Mouse (Mus musculus): ENCODE results near the gene Jade3. TPM values are rescaled to one million over a fixed set of nuclear protein-coding genes. Genes with fewer than 3 reads are reported as not detected.
"Not testable (repeated sequence)": the region's sequence is repeated elsewhere in the genome, so short reads cannot be mapped to it uniquely, and the experiment has no call there.

Gene Jade3
- 9.7 and 10.5 TPM in 2 replicates for total RNA-seq (2015; ENCODE audit: low replicate concordance)
- total RNA-seq (2017; ENCODE audit: low replicate concordance): 6.8 and 12.6 TPM in 2 replicates

DNA sequence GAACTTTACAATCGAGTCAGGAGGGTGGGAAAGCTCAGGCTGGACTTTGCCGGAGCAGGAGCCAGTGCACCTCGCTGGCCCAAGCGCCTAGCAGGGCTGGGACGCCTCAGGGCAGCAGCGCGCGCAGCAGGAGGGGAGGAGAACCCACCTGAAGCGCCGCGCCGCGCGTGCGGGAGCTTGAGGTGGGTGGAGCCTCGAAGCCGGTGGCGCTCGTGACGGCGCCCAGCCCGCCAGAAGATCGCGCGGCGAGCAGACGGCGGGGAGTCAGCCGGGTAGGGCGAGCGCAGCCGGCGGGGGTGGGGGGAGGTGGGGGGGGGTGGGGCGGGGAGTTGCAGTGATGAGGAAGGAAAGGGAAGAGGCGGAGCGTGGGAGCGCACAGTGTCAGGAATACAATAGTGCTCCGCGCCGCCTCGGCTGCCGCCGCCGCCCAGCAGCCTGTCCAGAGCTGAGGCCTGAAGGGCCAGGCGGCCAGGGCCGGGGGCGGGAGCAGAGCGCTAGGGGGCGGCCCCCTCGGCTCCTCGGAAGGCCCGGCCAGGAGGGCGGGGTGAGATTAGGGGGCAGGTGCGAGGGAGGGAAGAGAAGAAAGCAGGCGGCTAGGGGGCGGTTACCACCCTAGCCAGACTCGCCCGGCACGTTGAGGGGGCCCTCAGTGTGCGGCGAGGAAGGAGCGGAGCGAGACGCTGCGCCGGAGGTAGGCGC is at the start of gene Jade3:
Jade3 (plus strand) TSS at position 549 of the 699 bp plus-strand sequence.
- peak; percentile 98 for ATAC-seq (replicated peaks; ENCODE audit: low FRiP score, poor library complexity, severe bottlenecking)

DNA sequence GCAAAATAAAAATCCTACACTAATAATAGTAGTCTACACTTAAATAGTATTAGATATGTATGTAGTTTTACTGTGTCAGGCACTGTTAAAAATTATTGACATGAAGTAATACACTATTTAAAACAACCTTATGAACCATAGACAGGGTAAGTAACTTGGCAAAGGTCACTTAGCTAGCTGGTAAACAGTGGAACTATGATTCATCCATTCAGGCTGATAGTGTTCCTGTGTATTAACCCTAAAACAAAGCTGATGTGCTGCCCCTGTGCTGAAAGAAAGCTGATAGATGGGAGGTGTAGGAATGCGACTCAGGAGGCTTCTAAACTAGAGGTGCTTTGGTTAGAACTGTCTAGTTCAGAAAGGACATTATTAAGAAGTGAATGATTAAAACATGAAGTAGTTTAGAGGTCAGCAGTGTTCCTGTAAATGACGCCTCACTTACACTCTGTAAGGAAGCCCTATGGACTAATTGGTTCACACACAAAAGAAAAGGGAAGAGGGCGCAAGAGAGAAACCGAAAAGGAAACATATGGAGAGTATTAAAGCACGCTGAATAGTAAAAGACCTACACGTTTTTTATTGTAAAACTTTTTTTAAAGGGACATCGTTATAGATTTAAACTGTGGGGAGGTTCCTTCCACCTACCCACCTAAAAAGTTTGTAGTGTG is 46.0 kb upstream of the Jade3 start:
- ATAC-seq (replicated peaks; ENCODE audit: low FRiP score, poor library complexity, severe bottlenecking): no peak

- no peak for ATAC-seq (replicated peaks; ENCODE audit: low FRiP score, poor library complexity, severe bottlenecking)
Observed at GRCm38 (mm10) chrX:20382260-20382659, 43.2 kb upstream of the Jade3 start.

GRCm38 (mm10) chrX:20387006-20387405 is 38.5 kb upstream of the Jade3 start:
- no peak for ATAC-seq (replicated peaks; ENCODE audit: low FRiP score, poor library complexity, severe bottlenecking)

- ATAC-seq (replicated peaks; ENCODE audit: low FRiP score, poor library complexity, severe bottlenecking): not testable (repeated sequence)
Observed at GRCm38 (mm10) chrX:20391964-20392363, 33.5 kb upstream of the Jade3 start.

DNA sequence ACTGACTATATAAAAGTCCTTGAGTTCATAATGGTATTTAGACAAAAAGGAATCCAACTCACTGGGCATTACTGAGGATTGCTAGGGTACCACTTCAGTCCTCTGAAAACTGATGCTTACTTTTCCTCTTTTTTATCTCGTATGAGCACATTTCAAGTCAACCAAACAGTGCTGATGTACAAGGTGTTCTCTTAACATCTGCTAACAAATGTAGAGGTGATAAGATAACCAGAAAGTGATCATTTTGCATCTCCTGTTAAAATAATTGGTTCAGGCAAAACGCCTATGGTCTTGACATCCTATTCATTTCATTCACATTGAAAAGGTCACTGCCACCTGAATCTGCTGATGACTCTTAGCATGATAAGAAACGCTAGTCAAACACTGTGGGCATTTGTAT is 32.5 kb upstream of the Jade3 start:
- no peak for ATAC-seq (replicated peaks; ENCODE audit: low FRiP score, poor library complexity, severe bottlenecking)

DNA sequence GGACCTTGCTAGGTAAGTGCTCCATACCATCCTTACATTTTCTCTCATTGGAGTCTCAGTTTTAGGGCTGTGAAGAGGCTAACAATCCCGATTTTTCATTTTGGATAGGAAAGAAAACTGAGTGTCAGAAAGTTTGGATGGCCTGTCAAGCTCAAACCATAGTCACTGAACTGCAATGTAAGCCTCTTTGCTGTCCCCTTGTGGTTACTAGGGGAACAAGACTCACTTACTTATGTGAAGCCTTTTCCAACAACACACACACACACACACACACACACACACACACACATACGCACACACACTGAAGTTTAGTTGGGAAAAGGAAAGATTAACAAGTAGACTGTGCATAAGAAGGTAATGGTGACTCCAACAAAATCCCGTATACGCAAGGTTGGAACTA is 21.4 kb upstream of the Jade3 start:
- ATAC-seq (replicated peaks; ENCODE audit: low FRiP score, poor library complexity, severe bottlenecking): no peak

- no peak for ATAC-seq (replicated peaks; ENCODE audit: low FRiP score, poor library complexity, severe bottlenecking)
Observed at GRCm38 (mm10) chrX:20406909-20407308, 18.6 kb upstream of the Jade3 start.

DNA sequence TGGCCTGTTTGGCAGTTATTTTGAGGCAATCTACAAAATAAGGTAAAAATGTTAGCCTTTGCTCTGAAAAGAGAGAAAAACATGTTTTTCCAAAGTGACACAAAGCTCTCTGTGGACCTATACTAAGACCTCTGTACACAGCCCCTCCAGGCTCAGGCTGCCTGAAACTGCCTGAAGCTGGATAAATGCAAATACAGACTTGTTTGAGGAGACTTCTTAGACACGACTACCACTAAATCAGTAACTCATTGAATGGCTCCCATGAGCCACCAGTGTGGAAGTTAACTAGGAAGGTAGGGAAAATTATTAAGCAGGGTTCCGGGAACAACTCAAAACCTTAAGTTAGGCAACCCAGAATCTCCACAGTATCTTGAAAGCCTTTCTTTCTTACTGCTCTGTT is 17.8 kb upstream of the Jade3 start:
- no peak for ATAC-seq (replicated peaks; ENCODE audit: low FRiP score, poor library complexity, severe bottlenecking)

DNA sequence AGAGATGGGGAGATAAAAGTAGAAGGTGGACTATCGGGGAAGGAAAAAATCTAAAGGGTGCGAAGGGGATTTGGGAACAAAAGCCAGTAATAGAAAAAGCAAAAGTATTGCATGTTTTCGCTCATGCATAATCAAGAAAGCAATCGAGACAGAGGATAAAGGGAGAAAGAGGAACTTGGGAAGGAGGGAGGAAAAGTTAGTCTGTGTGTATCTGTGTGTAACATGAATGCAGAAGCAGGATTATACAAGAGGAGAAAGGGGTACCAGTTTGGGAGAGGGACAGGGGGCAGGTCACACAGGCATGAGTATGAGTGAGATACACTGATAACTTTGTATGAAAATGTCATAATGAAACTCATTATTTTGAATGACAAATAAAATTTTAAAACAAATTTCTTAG is 14.1 kb upstream of the Jade3 start:
- ATAC-seq (replicated peaks; ENCODE audit: low FRiP score, poor library complexity, severe bottlenecking): no peak

DNA sequence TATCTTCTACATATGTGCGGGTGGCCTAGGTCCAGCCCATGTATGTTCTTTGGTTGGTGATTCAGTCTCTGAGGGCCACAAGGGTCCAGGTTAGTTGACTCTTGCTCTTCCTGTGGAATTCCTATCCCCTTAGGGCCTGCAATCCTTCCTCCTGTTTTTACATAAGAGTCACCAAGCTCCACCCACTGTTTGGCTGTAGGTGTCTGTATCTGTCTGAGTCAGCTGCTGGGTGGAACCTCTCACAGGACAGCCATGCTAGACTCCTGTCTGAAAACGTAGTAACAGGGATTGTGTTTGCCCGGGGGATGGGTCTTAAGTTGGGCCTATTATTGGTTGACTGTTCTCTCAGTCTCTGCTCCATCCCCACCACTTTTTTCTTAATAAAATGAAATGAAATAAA is 13.3 kb upstream of the Jade3 start:
- no peak for ATAC-seq (replicated peaks; ENCODE audit: low FRiP score, poor library complexity, severe bottlenecking)

DNA sequence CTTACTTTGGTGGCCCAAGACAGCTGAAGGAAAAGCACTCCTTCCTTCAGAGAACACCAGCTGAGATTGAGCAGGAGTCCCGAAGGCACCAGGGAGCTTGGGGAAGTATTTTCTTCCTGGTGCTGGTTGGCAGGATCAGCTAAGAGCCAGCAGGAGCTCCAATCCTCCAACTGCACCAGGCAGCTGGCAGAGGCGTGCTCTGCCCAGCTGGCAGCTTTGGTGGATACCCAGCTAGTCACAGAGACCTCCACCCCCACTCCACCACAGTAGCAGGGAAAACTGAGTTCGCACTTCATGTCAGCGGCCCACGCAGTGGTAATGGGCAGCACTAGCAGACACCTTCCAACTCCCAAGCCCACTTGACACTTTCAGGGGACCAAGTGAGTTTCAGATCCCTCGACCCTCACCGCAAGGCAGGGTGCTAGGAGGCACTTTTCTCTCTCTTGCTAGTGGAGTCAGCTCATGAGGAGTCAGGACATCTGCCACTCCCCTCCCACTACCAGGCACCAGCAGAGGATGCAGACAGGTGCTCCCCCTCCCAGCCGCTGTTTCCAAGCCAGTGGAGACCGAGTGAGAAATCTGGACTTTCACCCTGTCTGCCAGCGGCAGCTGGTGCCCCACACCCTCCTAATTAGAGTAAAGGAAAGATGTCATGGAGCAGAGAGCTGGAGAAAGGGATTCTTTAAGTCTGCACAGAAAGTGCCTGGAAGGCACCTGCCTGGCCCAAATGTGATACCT is 10.4 kb upstream of the Jade3 start:
- no peak for ATAC-seq (replicated peaks; ENCODE audit: low FRiP score, poor library complexity, severe bottlenecking)

DNA sequence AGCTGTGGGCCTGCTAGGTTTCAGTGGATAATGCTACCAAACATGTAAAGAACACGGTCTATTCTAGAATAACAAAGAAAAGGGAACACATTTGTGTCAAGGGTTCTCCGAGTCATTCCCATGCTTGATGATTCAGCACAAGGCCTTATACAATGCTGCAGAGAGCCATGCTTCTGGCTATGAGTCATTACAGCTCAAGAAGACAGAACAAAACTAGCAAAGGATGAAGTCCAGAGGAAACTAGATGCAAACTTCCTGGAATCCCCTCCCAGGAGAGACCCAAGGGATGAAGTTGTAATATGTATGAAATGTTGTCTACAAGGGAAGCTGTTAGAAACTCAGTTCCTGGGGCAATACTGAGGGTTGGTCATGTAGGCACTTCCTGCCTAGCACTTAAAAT is 7.0 kb upstream of the Jade3 start:
- no peak for ATAC-seq (replicated peaks; ENCODE audit: low FRiP score, poor library complexity, severe bottlenecking)

- ATAC-seq (replicated peaks; ENCODE audit: low FRiP score, poor library complexity, severe bottlenecking): no peak
Observed at GRCm38 (mm10) chrX:20419536-20419935, 6.0 kb upstream of the Jade3 start.

- ATAC-seq (replicated peaks; ENCODE audit: low FRiP score, poor library complexity, severe bottlenecking): peak; percentile 64
Observed at GRCm38 (mm10) chrX:20425839-20426449, 456 bp downstream of the Jade3 start.

DNA sequence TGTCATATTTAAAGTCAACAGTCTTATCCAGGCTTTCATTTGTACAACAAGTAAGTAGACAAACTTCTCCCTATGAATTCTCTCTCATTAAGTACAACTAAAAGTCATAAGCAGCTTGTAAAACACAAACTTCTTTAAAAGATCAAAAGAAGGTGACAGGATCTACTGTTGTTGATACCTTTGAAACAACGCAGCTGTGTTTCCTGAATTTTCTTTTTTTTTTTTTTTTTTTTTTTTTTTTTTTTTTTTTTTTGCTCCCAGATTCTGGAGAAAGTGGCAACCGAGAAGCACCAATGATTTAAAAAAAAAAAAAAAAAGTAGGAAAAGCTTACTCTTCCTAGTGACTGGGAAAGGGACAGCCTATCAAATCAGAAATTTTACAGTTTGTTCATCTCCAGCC is 57.7 kb downstream of the Jade3 start:
- no peak for ATAC-seq (replicated peaks; ENCODE audit: low FRiP score, poor library complexity, severe bottlenecking)

DNA sequence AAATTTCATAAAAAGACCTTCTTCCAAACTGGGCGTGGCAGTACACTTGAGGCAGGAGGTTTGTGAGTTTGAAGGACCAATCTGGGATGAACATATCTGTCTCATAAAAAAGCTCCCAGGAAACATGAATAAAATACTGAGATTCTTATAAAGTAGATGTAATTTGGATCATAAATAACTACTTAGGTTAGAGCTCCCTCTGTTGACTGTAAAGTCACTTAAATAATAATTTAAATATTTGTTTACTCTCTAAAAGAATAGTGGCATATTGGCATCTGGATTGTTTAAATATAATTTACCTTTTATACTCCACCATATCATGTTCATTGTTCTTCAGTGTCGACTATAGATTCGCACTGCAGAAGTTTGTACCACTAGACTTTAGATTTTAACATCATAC is 72.2 kb downstream of the Jade3 start:
- no peak for ATAC-seq (replicated peaks; ENCODE audit: low FRiP score, poor library complexity, severe bottlenecking)

DNA sequence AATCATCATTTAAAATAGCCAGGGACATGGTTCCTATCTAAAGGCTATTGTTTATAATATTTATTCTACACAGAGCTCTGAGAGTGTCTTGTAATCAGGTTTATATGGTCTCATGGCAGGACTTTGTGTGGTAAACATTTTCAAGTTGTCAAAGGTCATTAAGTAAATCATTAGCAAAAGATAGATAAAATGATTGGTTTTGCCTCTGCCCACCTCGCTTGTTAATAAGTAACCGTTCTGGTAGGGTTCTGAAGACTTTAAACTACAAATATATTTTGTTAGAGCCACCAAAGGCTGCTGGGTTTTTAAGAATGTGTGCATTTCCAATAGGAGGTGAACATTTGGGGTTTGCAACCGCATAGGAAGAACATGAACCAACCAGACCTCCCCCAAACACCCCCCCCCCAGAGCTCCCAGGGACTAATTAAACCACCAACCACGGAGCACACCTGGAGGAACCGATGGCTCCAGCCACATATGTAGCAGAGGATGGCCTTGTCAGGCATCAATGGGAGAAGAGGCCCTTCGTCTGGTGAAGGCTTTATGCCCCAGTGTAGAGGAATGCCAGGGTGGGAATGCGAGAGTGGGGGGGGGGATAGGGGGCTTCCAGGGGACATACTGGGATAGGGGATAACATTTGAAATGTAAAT is 94.9 kb downstream of the Jade3 start:
- no peak for ATAC-seq (replicated peaks; ENCODE audit: low FRiP score, poor library complexity, severe bottlenecking)

GRCm38 (mm10) chrX:20521578-20521977 is 96.1 kb downstream of the Jade3 start:
- no peak for ATAC-seq (replicated peaks; ENCODE audit: low FRiP score, poor library complexity, severe bottlenecking)

DNA sequence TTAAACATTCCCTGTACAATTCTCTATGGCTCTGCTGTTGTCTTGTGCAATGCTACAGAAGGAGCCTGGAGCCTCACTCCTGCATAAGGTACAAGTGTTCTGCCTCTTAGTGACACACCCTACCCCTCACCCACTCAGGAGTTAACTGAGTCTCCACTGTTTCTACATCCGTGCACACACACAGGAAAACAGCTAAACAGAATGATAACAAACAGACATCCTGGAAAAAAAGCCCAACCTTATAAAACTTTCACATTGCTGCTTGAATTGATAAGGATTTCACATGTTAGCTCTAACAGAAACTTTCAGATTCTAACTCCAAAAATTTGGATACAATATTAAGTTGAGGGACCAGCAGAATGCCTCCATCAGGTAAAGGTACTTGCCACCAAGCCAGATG is 107.1 kb downstream of the Jade3 start:
- ATAC-seq (replicated peaks; ENCODE audit: low FRiP score, poor library complexity, severe bottlenecking): no peak

Data from erythroid progenitor cell, adult 5-6 weeks (primary cell).